Mouse (Mus musculus): Measurements from ENCODE around the gene Abcd3.

Abcd3 gene

DNA sequence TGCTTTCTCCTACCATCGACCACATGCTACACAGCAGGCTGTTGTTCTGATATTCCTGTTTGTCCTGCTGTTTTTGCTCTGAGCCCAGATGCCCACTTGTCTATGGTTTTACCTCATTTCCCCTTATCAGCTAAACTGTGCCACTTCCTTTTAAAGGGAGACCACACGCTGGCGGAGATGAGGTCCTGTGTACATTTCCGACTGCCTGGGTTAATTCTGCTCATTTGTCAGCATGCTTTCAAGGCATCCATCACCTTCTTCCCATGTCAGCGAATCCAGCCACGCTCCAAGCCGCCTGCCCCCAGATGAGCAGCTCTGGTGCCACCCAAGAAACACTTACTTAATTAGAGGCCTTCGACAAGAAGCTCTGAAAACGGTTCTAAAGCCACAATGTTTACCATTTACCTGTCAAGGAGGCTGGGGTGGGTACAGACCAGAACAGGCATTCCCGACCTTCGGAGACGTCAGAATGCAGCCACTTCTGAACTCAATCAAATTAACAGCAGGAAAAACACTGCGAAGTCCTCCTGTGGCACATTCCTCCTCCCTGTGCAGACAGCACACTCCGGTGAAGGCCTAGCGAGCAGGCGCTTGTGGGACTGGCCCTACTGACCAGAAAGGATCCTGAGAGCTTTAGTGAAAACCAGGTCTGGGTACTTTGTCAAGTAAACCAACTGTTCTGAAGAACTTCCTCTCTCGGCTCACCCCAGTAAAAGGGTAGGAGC, 75.5 kb downstream of the Abcd3 start:
- DNase-seq (ENCODE audit: low spot score in 2 of 2), result no peak

DNA sequence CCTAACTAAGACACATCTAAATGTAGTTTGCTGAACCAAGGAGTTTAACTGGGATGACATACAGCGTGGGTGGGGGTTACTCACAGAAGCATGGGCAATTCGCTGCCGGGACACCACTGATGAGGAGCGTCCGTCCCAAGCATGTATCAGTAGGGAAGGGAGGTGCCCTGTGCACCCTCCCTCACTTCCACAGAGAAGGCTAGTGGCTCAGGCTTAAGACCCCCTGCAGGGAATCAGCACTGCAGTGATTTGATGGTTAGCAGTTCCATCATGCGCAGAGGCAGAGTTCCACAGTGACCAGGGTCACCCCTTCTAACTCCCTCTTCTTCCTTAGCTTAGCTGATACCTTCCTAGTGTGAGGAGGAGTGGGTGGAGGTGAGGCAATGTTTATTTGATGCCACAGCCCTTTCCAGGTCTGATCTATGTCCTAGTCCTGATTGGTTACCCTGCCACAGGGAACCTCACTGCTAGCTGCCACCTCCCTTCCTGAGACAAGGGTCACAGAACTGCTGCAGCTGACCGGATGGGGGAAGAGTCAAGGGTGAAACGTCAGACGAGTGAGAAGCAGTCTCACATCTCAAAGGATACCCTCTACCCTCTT, 76.3 kb downstream of the Abcd3 start:
- no peak for DNase-seq (ENCODE audit: low spot score in 2 of 2)

DNA sequence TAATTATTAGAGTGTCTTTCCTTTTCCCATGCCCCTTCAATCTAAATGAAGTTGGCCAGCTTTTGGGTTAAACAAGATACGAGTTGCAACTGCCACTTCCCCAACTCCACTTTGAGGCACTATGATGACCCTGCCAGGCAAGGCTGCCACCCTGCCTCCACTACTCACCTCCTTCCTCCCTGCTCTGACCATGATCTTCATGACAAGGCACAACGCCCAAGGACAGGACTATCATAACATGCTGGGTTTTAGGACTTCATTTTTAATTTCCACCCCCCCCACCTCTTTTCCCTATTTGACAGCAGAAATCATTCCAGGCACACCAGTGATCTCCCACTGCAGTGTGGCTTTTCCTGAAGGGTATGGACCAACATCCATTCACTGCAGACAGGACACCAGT, 77.2 kb downstream of the Abcd3 start:
- no peak for DNase-seq (ENCODE audit: low spot score in 2 of 2)

DNA sequence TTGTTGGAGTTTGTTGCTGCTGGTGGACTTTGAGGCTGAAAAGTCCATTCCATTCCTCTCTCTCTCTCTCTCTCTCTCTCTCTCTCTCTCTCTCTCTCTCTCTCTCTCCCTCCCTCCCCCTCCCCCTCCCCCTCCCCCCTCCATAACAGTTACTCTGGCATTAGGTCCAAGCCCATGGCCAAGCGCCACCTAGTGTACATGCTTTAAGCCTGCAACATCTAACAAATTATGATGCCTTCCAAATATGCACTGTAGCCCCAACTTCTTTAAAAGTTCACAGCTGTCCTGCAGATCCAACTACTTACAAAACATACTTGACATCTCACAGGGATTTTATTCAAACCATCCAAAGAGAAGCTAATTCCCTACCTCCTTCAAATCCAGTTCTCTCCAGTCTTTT, 77.6 kb downstream of the Abcd3 start:
- DNase-seq (ENCODE audit: low spot score in 2 of 2), result no peak

DNA sequence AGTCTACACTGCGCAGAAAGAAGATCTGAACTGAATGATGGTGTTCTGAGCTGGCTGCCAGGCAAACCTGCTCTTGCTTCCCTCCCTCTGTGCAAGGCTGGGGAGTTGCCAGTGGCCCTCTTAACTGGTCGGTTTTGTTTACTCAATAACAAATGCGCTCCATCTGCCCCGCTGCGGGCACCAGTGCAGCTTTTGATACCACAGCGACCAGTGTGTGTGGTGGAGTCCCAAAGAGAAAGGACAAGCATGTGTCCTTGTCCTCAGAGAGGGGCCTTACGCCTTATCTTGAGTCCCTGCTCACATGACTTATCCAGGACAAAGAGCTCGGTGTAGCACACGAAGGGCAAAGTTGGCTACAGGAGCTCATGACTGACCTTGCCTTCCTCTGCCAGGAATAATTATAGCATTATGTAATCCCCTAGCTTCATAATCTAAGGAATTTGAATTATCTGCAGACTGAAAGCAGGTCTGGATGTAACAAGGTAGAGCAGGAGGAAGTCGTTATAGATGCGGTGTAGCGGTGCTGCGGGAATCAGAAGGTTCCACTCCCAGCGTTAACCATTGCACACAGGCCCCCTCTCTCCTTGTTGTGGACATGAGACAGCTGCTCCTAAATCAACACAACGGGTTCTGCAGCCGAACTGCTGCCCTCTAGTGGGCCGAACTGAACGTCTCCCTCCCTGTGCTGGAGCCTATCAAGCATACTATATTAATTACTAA, 78.9 kb downstream of the Abcd3 start:
- DNase-seq (ENCODE audit: low spot score in 2 of 2), result peak; percentile 63 to 80

DNA sequence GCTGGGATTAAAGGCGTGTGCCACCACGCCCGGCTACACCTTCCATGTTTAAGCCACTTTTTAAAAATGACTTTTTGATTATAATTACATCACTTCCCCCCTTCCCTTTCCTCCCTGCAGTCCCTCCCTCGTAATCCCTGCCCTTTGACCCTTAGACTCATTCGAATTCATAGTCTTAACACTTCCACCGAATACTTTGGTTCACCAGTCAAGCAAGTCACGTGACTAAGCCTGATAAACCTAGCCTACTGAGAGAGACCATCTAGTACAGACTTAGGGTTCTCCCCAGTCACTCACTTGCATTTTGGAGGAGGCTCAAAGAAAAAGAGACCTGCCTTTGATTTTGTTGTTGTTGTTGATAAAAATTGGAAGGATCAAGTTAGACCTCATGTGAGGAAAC, 79.6 kb downstream of the Abcd3 start:
- DNase-seq (ENCODE audit: low spot score in 2 of 2), result no peak

DNA sequence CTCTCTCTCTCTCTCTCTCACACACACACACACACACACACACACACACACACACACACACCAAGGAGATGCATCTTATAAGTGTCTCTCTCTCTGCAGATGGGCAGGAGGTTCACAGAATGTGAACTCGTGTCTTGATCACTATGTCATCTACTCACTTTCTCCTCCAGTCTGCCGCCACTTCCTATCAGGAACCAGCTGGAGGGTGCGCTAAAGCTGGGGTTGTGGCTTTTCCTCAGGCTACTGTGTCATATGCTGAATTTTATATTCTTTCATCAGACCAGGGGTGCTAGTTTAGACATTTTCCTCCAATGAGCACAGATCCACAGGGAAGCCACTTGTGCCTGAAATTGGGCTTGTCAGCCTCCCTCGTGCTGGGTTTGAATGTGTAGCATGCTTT, 85.4 kb downstream of the Abcd3 start:
- DNase-seq (ENCODE audit: low spot score in 2 of 2), result no peak

DNA sequence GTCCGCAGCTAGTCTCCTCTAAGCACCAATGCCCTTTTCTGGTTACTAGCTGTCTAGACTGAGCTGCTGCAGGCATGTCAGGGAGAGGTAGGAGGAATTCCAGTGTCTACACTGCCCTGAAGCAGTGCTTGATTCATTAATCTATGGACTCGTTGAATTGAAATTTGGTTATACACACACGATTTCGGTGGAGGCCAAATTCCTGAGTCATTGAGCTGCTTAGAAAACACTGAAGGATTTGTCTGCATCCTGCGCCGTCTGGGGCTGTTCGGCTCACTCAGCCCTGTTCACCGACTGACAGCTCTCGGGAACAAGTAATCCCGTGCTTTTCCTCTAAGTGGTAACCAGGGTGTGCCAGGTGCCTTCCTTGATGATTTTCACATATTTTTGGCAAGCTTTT, 89.5 kb downstream of the Abcd3 start:
- no peak for DNase-seq (ENCODE audit: low spot score in 2 of 2)

DNA sequence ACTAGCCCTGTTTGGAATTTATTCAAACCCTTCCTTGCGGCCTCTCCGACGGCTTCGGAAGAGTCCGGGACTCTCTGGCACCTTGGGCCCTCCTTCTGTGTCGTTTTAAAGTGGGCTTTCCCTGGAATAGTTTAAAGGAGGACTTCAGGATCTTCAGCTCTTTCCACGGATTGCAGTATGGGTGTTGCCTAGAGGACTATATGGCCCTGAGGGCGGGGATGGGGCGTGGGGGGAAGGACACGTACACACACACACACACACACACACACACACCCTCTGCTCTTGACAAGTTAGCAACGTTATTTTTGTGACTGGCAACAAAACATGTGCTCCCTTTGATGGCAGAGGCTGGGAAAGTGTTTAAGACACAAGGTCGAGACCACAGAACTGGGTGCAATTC, 90.5 kb downstream of the Abcd3 start:
- no peak for DNase-seq (ENCODE audit: low spot score in 2 of 2)

DNA sequence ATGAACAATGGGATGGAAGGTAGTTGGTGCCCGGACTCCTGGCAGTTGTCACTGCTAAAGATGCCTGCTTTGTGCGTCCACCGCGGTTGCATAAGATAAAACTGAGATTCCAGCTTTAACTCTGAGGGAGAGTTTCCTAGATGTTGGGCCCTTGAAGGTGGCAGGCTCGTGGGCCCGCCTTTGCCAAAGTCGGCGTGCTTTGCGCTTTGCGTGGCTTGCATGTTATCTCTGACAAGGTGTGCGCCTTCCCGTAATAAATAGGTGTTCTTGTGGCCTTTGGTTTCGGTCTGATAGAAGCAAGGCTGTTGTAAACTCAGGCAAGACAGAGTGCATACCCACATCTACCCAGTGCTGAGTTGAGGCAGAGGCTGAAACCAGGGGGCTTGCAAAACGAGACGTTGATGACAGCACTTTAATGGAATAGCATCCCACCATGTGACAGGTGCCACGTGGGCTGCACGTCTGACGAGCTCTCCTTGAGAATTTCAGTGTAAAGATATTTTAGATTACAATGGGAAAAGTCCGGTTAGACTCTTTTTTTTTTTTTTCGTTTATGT, 91.1 kb downstream of the Abcd3 start:
- DNase-seq (ENCODE audit: low spot score in 2 of 2), result peak in 1 of 2 experiments; percentile 27

DNA sequence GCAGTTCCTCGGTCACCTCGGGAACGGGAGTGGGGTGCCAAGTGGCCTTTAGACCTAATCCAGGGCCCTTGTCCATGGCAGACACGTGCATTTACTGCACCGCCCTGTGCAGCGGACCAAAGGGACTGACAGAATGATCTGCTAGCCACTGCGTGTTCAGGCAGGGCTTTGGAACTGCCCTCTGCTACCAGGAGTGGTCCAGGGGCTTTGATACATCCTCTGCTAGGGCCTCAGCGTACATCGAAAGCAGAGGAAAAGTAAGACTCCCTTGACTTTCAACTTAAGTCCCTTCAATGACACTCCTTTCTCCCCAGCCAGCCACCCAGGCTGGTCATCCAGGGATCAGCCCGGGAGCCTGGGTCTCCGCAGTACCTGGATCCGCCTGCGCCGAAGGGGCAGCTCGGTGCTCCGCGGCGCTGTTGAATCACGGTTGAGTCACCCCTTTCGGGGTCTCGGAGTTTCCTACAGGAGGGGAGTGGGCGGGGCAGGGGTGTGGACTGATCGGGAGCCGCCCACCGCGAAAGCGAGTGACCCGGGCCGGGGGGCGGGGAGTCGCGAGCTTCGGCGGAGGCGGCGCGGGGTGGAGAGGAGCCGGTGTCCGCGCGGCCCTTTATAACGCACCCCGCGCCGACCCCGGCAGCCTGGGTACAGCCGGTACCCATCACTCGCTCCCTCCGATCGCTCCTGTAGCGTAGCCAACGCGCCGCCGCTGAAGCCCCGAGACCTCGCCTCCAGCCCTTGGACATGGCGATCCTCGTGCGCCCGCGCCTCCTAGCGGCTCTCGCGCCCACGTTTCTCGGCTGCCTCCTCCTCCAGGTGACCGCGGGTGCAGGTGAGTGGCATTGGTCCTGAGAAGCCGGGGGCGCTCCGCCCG, 91.9 kb downstream of the Abcd3 start, which contains the start of gene F3:
F3 (plus strand) TSS at position 567 of the 874 bp plus-strand sequence.
- DNase-seq (ENCODE audit: low spot score in 2 of 2), result peak; percentile 74 to 84

DNA sequence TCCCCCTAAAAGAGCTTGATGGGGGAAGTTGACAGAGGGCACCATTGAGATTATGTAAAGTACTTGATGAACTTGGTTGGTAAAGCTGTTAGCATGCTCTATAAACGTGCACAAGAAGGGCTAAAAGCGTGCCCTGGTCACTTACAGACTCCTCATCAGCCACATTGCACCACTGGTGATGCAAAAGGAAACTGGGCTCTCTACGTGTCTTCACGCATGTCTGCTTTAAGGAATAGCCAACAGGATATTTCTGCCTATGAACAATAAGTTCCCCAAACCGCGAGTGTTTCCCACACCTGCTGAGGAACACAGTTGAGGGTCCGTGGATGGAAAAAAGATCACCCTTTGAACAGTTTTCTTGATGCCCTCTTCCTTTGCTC, 93.4 kb downstream of the Abcd3 start:
- no peak for DNase-seq (ENCODE audit: low spot score in 2 of 2)

DNA sequence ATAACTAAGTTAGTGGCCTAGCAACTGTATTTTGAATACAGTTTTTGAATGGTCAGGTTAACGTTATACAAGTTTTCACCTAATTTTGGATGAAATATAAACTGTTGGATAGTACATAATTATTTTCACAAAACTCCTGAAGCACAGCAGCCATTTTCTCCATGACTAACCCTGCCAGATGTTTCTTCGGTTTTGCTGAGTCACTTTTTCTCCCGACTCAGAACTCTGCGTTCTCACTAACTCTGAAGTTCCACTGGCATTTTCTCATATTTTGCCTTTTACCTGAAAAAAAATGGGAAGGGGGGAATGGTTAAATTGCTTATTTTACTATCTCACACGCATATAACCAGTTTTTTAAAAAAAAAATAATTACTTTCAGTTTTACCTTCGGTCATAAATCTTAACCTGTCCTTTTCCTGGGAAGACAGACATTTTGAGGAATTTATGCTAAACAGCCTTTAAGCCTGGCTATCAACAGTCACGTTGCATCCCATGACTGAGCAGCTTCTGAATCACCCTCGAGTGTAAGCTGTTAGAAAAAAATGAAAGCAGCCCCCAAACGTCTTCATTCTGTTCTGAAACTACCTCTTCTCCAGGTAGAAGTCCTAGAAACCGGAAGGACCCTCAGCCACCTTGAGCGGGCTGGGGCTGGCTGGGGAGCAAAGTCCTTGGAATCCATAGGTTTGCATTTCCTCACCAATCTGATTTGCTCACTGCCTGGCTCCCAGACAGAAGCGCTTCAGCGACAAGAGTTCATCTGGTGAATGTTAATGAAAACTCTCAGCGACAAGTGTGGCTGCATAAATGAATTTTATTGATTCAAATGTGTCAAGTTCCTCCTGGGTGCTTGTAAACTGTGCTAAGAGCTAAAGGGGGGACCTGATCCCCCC, 94.1 kb downstream of the Abcd3 start:
- no peak for DNase-seq (ENCODE audit: low spot score in 2 of 2)

DNA sequence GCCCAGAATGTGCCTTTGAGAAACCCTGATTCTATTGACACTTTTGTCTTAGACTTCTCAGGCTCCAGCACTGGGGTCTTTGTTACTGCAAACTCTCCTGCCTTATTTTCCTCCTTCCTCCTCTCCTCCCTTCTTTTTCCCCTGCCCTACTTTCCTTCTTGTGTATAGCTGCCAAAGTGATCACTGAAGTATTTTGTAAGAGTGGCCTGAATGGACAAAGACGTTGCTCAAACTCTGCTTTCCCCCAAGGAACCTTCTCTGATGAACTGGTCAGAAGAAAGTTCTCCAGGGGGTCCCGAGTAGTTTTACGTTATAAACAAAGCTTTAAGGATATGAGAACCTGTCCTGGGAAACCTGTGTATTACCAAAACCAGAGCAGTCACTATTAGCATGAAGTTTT, 95.4 kb downstream of the Abcd3 start:
- no peak for DNase-seq (ENCODE audit: low spot score in 2 of 2)

DNA sequence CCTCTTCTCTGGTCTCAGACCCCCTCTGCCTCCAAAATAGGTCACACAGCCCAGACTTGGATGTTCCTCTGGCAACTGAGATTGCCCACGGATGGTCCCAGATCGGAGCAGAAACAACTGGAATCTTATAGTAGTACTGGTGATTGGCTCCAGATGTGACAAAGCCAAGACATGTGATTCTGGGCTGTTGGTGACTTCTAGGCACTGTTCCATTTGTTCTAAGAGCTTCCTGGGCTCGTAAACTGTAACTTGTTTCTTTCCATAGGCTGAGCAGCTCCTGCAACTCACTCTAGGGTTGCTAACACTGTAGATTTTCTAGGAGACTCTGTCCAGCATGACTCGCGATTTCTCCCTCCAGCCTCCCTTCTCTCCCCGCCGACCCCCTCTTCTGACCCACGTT, 96.4 kb downstream of the Abcd3 start:
- DNase-seq (ENCODE audit: low spot score in 2 of 2), result no peak

DNA sequence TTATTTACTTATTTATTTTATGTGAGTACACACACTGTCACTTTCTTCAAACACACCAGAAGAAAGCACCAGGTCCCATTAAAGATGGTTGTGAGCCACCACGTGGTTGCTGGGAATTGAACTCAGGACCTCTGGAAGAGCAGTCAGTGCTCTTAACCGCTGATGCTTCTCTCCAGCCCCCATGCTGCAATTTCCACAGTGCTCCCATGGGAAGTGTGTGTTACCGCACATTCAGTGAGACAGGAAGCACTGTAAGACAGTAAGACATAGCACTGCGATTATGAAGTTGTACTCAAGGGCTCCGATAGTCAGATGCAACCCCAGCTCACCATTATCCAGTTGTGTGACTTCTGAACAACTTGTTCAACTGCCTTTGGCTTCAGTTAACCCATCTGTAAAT, 98.6 kb downstream of the Abcd3 start:
- no peak for DNase-seq (ENCODE audit: low spot score in 2 of 2)

DNA sequence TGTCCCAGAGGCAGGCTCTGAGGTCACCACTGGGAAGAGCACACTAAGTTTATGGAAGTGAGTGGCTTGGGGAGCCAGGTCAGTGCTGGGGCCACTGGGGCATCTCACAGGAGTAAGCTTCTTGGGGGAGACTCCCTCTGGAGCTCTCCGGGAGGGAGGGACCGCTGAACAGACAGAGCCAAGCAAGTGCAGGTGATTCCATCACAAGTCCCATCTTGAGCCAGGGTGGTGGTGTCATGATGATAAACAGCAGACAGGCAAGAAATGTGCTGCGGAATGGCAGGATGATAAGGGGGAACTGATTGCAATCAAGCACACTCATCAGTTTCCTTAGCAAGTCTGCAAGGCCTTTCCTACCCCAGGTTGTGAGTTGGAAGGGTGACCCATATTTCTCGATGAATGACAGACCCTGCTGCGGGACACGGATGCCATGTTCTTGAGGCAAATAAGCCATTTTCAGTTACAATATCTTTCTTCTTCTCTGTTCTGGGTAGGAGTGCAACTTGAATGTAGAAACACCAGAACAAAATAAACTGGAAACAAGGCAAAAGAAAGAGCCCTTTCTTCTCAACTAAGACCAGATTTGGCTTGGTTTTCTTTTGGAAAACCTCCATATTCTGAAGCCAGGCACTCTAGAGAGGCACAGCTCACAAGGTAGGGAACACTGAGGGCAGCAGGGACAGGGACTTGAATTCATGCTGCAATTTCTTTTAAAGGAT, 99.2 kb downstream of the Abcd3 start:
- DNase-seq (ENCODE audit: low spot score in 2 of 2), result no peak

DNA sequence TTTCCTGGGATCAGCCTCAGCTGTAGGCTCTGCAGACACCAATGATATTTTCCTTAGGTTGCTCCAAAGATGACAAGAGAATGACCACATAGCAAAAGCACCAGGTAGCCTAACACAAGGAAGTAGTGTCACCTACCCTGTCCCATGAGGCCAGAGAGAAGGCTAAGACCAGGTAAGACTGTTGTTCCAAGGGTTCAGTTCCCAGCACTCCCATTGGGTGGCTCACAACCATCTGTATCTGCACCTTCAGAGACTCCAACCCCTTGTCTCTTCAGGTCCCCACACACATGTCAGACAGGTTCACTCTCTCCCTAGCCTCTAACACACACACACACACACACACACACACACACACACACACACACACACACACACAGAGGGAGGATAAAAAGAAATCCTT, 99.8 kb downstream of the Abcd3 start:
- no peak for DNase-seq (ENCODE audit: low spot score in 2 of 2)

DNA sequence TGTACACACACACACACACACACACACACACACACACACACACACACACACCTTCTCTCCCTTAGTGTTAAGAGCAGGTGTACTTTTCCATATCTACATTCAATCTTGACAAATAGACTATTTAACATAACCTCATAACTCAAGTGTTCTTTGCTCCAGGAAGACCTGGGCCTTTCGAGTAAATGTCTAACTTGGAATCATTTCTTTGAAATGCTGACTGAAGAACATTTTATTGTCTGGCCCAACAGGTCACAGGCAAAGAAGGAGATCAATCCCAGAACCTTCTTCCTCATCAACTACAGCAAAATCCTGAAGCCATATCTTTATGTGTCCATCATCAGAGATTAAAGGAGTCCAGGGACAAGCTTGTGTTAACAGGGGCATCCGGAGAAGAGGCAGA, 100.6 kb downstream of the Abcd3 start:
- DNase-seq (ENCODE audit: low spot score in 2 of 2), result no peak

DNA sequence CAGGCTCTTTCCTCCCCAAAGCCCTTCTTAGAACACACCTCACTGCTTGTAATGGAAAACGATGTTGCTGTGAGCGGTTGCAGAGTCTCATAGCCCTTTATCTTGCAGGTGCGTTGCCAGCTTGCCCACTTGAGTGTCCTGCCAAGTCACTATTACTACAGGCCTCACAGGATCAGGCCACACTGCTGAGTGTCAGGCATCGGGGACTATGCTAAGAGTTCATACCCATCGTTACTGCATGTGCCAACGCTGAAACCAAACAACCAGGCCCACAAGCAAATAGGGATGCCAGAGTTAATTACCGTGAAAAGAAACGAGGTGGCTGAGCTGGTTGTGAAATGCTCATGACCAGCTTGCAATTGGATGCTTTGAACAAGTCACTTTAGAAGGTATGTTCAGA, 101.3 kb downstream of the Abcd3 start:
- DNase-seq (ENCODE audit: low spot score in 2 of 2), result no peak

Measured in urinary bladder, postnatal 36 days (tissue).